25 mouse cellular contexts compared by ENCODE assay signal in genomic region chr9:60799061-60799460, GRCm38 (mm10). TPM values are rescaled to one million over a fixed set of nuclear protein-coding genes. Genes with fewer than 3 reads are reported as not detected.
A peak's percentile ranks its signal among the peaks of the same experiment; 100 is the strongest.
DNase-seq lines count a peak whose midpoint lies in the region; ATAC-seq lines count a peak whose summit lies in the region.
"Had no signal": no experiment of that assay in that cellular context is flagged by ENCODE, and none has a peak within 500 bp of the region (broad histone marks: within the 10 kb centered on the region; RNA-seq: fewer than 3 reads in every experiment).

No protein-coding gene starts in this region.

- H3K4me3 ChIP-seq in hindbrain, embryonic 14.5 days (replicated peaks; ENCODE audit: low read length), result no peak overlapping the region
- H3K4me3 ChIP-seq in hindbrain, embryonic 11.5 days (ENCODE audit: low read depth, low read length), result no peak overlapping the region
- no peak overlapping the region for H3K4me3 ChIP-seq in midbrain, embryonic 11.5 days (ENCODE audit: low read depth, low read length)
- no peak overlapping the region for H3K4me3 ChIP-seq in midbrain, embryonic 15.5 days
- 0 out of 2 replicates have a peak overlapping the region, but pooled peaks have one; percentile 1 for H3K4me3 ChIP-seq in intestine, embryonic 15.5 days (replicated peaks)
- H3K4me3 ChIP-seq in neural tube, embryonic 15.5 days (replicated peaks), result no peak overlapping the region
- H3K4me3 ChIP-seq: embryonic facial prominence, embryonic 13.5 days; erythroblast, embryonic 14.5 days; hindbrain, embryonic 10.5 days; kidney, embryonic 15.5 days; liver, embryonic 12.5 days; stomach, embryonic 15.5 days had no signal

- ATAC-seq in hindbrain, embryonic 14.5 days (ENCODE audit: low FRiP score), result no peak
- ATAC-seq in hindbrain, embryonic 11.5 days (ENCODE audit: low FRiP score), result no peak
- ATAC-seq in midbrain, embryonic 11.5 days (ENCODE audit: low FRiP score), result no peak
- no peak for ATAC-seq in midbrain, embryonic 15.5 days (replicated peaks)
- ATAC-seq in intestine, embryonic 15.5 days, result no peak
- ATAC-seq in neural tube, embryonic 15.5 days (ENCODE audit: low FRiP score), result no peak
- ATAC-seq in megakaryocyte, adult 5-6 weeks (ENCODE audit: poor library complexity, severe bottlenecking), result no peak
- ATAC-seq: hindbrain, postnatal 0 days; liver, embryonic 12.5 days; liver, postnatal 0 days had no signal

- H3K36me3 ChIP-seq in hindbrain, embryonic 14.5 days (replicated peaks; ENCODE audit: control insufficient read depth, insufficient read depth), result no peaks in the 10 kb centered on the region
- H3K36me3 ChIP-seq in hindbrain, embryonic 11.5 days (ENCODE audit: control insufficient read depth, insufficient read depth, low read length), result no peaks in the 10 kb centered on the region
- no peaks in the 10 kb centered on the region for H3K36me3 ChIP-seq in midbrain, embryonic 11.5 days (ENCODE audit: control insufficient read depth, insufficient read depth, low read length)
- no peaks in the 10 kb centered on the region for H3K36me3 ChIP-seq in midbrain, embryonic 15.5 days (replicated peaks)
- H3K36me3 ChIP-seq in intestine, embryonic 15.5 days, result no peaks in the 10 kb centered on the region
- no peaks in the 10 kb centered on the region for H3K36me3 ChIP-seq in neural tube, embryonic 15.5 days
- H3K36me3 ChIP-seq: embryonic facial prominence, embryonic 13.5 days; hindbrain, embryonic 10.5 days; kidney, embryonic 15.5 days; liver, embryonic 12.5 days; stomach, embryonic 15.5 days had no signal

- WGBS in hindbrain, embryonic 14.5 days, result 49% methylated on average over 10 of the region's 10 CpGs
- 50% methylated on average over 10 of the region's 10 CpGs for WGBS in hindbrain, embryonic 11.5 days
- WGBS in midbrain, embryonic 11.5 days, result 43% methylated on average over 10 of the region's 10 CpGs
- 41% methylated on average over 10 of the region's 10 CpGs for WGBS in midbrain, embryonic 15.5 days
- WGBS in intestine, embryonic 15.5 days, result 27% methylated on average over 10 of the region's 10 CpGs
- WGBS in neural tube, embryonic 15.5 days, result 35% methylated on average over 10 of the region's 10 CpGs

- no peak overlapping the region for H3K9ac ChIP-seq in hindbrain, embryonic 14.5 days
- H3K9ac ChIP-seq in hindbrain, embryonic 11.5 days (ENCODE audit: low read depth, low read length), result no peak overlapping the region
- no peak overlapping the region for H3K9ac ChIP-seq in midbrain, embryonic 11.5 days (ENCODE audit: low read length)
- H3K9ac ChIP-seq in midbrain, embryonic 15.5 days, result no peak overlapping the region
- H3K9ac ChIP-seq in intestine, embryonic 15.5 days, result no peak overlapping the region
- H3K9ac ChIP-seq in neural tube, embryonic 15.5 days (replicated peaks), result no peak overlapping the region
- H3K9ac ChIP-seq: embryonic facial prominence, embryonic 13.5 days; kidney, embryonic 15.5 days; liver, embryonic 12.5 days; liver, postnatal 0 days; stomach, embryonic 15.5 days had no signal

- no peak for DNase-seq in hindbrain, embryonic 14.5 days (ENCODE audit: low spot score)
- no peak for DNase-seq in hindbrain, embryonic 11.5 days (ENCODE audit: low spot score)
- DNase-seq in midbrain, embryonic 11.5 days (ENCODE audit: low spot score, missing footprints), result peak; percentile 76
- DNase-seq: adrenal gland, postnatal 25 days; B cell, adult 2 months; cerebellum, adult 18-20 months; cerebellum, postnatal 10 days; heart, postnatal 14 days; kidney, adult 18-20 months; kidney, postnatal 25 days; liver, postnatal 0 days; midbrain, embryonic 14.5 days; right cerebral cortex, postnatal 25 days; thymus, postnatal 14 days had no signal

- H3K9me3 ChIP-seq in hindbrain, embryonic 14.5 days (ENCODE audit: control insufficient read depth, low read length), result no peaks in the 10 kb centered on the region
- H3K9me3 ChIP-seq in hindbrain, embryonic 11.5 days (ENCODE audit: control insufficient read depth, low read length), result no peaks in the 10 kb centered on the region
- no peaks in the 10 kb centered on the region for H3K9me3 ChIP-seq in midbrain, embryonic 11.5 days (ENCODE audit: control insufficient read depth, low read length)
- H3K9me3 ChIP-seq in midbrain, embryonic 15.5 days, result no peaks in the 10 kb centered on the region
- no peaks in the 10 kb centered on the region for H3K9me3 ChIP-seq in intestine, embryonic 15.5 days
- H3K9me3 ChIP-seq in neural tube, embryonic 15.5 days (replicated peaks), result no peaks in the 10 kb centered on the region
- H3K9me3 ChIP-seq: embryonic facial prominence, embryonic 13.5 days; hindbrain, embryonic 10.5 days; kidney, embryonic 15.5 days; liver, embryonic 12.5 days; stomach, embryonic 15.5 days had no signal

- no peak overlapping the region for H3K27ac ChIP-seq in hindbrain, embryonic 14.5 days
- H3K27ac ChIP-seq in hindbrain, embryonic 11.5 days (ENCODE audit: low read depth, low read length), result no peak overlapping the region
- H3K27ac ChIP-seq in midbrain, embryonic 11.5 days (ENCODE audit: low read depth, low read length), result no peak overlapping the region
- no peak overlapping the region for H3K27ac ChIP-seq in midbrain, embryonic 15.5 days
- no peak overlapping the region for H3K27ac ChIP-seq in intestine, embryonic 15.5 days
- no peak overlapping the region for H3K27ac ChIP-seq in neural tube, embryonic 15.5 days (replicated peaks)
- H3K27ac ChIP-seq: embryonic facial prominence, embryonic 13.5 days; hindbrain, embryonic 10.5 days; hindbrain, postnatal 0 days; kidney, embryonic 15.5 days; liver, embryonic 12.5 days; stomach, embryonic 15.5 days had no signal

- no peaks in the 10 kb centered on the region for H3K4me1 ChIP-seq in hindbrain, embryonic 14.5 days (replicated peaks; ENCODE audit: control insufficient read depth, insufficient read depth, low read length)
- H3K4me1 ChIP-seq in hindbrain, embryonic 11.5 days (replicated peaks; ENCODE audit: control insufficient read depth, insufficient read depth, low read length), result no peaks in the 10 kb centered on the region
- peaks cover 3% of the 10 kb centered on the region for H3K4me1 ChIP-seq in midbrain, embryonic 11.5 days (ENCODE audit: control insufficient read depth, insufficient read depth, low read length)
- H3K4me1 ChIP-seq in midbrain, embryonic 15.5 days, result peaks cover 8% of the 10 kb centered on the region
- H3K4me1 ChIP-seq in intestine, embryonic 15.5 days (replicated peaks), result peaks cover 11% of the 10 kb centered on the region; the same call in 1 of the 2 replicates
- H3K4me1 ChIP-seq in neural tube, embryonic 15.5 days, result peaks cover 14% of the 10 kb centered on the region
- H3K4me1 ChIP-seq: stomach, embryonic 15.5 days had no signal

- 0 out of 2 replicates have a peak overlapping the region, but pooled peaks have one; percentile 0 for H3K4me2 ChIP-seq in hindbrain, embryonic 14.5 days (replicated peaks)
- no peak overlapping the region for H3K4me2 ChIP-seq in hindbrain, embryonic 11.5 days (replicated peaks; ENCODE audit: low read depth, low read length)
- H3K4me2 ChIP-seq in midbrain, embryonic 11.5 days, result no peak overlapping the region
- no peak overlapping the region for H3K4me2 ChIP-seq in midbrain, embryonic 15.5 days
- peak overlapping the region; percentile 24 for H3K4me2 ChIP-seq in intestine, embryonic 15.5 days (replicated peaks)
- 0 out of 2 replicates have a peak overlapping the region, but pooled peaks have one; percentile 3 for H3K4me2 ChIP-seq in neural tube, embryonic 15.5 days
- H3K4me2 ChIP-seq: embryonic facial prominence, embryonic 13.5 days; kidney, embryonic 15.5 days; liver, embryonic 12.5 days; stomach, embryonic 15.5 days had no signal

- H3K27me3 ChIP-seq in hindbrain, embryonic 14.5 days (ENCODE audit: control insufficient read depth, insufficient read depth, low read length), result no peaks in the 10 kb centered on the region
- no peaks in the 10 kb centered on the region for H3K27me3 ChIP-seq in hindbrain, embryonic 11.5 days (ENCODE audit: control insufficient read depth, insufficient read depth, low read length)
- H3K27me3 ChIP-seq in midbrain, embryonic 11.5 days (ENCODE audit: control insufficient read depth, insufficient read depth, low read length), result no peaks in the 10 kb centered on the region
- H3K27me3 ChIP-seq in midbrain, embryonic 15.5 days (replicated peaks), result 0 out of 2 replicates have a peak, but pooled peaks cover under 1% of the 10 kb centered on the region
- no peaks in the 10 kb centered on the region for H3K27me3 ChIP-seq in intestine, embryonic 15.5 days (replicated peaks)
- no peaks in the 10 kb centered on the region for H3K27me3 ChIP-seq in neural tube, embryonic 15.5 days (replicated peaks)
- H3K27me3 ChIP-seq: embryonic facial prominence, embryonic 13.5 days; kidney, embryonic 15.5 days; stomach, embryonic 15.5 days had no signal

RNA-seq across cellular contexts. Expression of gene Uaca, which starts 4.7 kb away (rescaled TPM):
- polyA plus RNA-seq in hindbrain, embryonic 14.5 days (2014; fragmentation: Nextera tagmentation; extraction: Ambion mirVana), result 13.2 and 15.2 TPM in 2 replicates
- 22.3 and 22.5 TPM in 2 replicates for polyA plus RNA-seq in hindbrain, embryonic 11.5 days (2014; fragmentation: Nextera tagmentation; extraction: Ambion mirVana)
- 26.7 and 27.9 TPM in 2 replicates for polyA plus RNA-seq in midbrain, embryonic 11.5 days (2014; fragmentation: Nextera tagmentation; extraction: Ambion mirVana)
- 17.5 and 18.0 TPM in 2 replicates for polyA plus RNA-seq in midbrain, embryonic 15.5 days (2015; fragmentation: Nextera tagmentation; extraction: Ambion mirVana)
- 56.3 and 58.8 TPM in 2 replicates for polyA plus RNA-seq in intestine, embryonic 15.5 days (2015; fragmentation: Nextera tagmentation; extraction: Ambion mirVana)
- 16.9 and 24.6 TPM in 2 replicates for polyA plus RNA-seq in neural tube, embryonic 15.5 days (2015; fragmentation: Nextera tagmentation; extraction: Ambion mirVana)
- total RNA-seq in megakaryocyte, adult 5-6 weeks (2015), result 0.07 TPM in 1 of 2 replicates, not detected in the other
- total RNA-seq in megakaryocyte, adult 5-6 weeks (2017), result 0.20 TPM in 1 of 2 replicates, not detected in the other
- polyA plus RNA-seq: erythroblast, embryonic 14.5 days had no signal

Comparison
In these comparisons a context has a peak if more than half of its experiments do, and no peak if none do; other contexts are left out.
1. H3K4me2 ChIP-seq: peak in hindbrain, embryonic 14.5 days (single experiment), intestine, embryonic 15.5 days (single experiment) and neural tube, embryonic 15.5 days (single experiment); none in hindbrain, embryonic 11.5 days (single experiment), midbrain, embryonic 11.5 days (single experiment) and midbrain, embryonic 15.5 days (single experiment).